Mouse (Mus musculus) embryo, embryonic 11 days (tissue): ENCODE measurements around the gene Mars.

Source experiments
- DNase-seq: peaks from one replicate; pipeline ENCODE4 v3.0.0-alpha.2; 2015

Mars gene

DNA sequence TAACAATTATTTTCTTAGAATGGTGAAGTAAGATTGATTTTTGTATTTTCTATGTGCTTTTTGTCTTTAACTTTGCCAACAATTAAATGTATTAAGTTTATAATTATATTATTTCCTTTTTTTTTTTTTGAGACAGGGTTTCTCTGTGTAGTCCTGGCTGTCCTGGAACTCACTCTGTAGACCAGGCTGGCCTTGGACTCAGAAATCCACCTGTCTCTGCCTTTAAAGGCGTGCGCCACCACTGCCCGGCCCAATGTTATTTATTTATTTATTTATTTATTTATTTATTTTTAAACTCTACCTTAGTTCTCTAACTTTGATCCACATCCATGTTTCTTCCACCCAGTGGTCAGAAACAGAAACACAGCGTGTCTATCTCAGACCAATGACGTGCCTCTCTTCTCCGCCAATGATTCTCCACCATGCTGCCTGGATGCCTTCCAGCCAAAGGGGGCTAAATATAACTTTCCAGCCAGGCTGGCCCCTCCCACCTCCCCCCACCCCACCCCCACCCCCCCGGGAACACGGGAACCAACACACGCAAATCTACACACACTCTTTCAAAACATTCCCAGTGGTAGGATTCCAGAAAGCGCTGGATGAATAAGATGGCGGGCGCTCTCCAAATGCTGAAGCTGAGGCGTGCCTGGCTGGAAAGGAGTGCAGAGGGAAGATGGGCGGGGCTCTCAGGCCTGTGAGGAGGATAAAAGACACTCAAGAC is 55.8 kb downstream of the Mars start:
- DNase-seq: peak; percentile 88

GRCm38 (mm10) chr10:127250810-127251209 is 60.8 kb downstream of the Mars start:
- no peak for DNase-seq
